Mouse (Mus musculus) stomach, embryonic 14.5 days (tissue): ENCODE measurements around the gene Stub1. TPM values are rescaled to one million over a fixed set of nuclear protein-coding genes. Genes with fewer than 3 reads are reported as not detected.
A peak's percentile ranks its signal among the peaks of the same experiment; 100 is the strongest.

Source experiments
- ATAC-seq: fragments of 200-750 bp; cut with Nextera tagmentation; 2 replicates; pipeline ENCODE4 v1.8.0; 2017; ENCODE audit warnings: low read depth, moderate TSS enrichment; ENCODE audit not compliant: insufficient number of reproducible peaks, insufficient read depth, low FRiP score
- H3K27ac ChIP-seq: fragments of 300-500 bp; sonication (generic); 2 replicates; pipeline ENCODE4 v1.5.1; 2014; ENCODE audit warnings: mild to moderate bottlenecking, low read length, moderate library complexity, mixed read lengths
- H3K27me3 ChIP-seq: fragments of 300-500 bp; sonication (generic); 2 replicates; pipeline ENCODE4 v1.6.1; 2014; ENCODE audit warnings: low read length, control low read depth, mixed read lengths; ENCODE audit not compliant: control insufficient read depth, insufficient read depth
- H3K36me3 ChIP-seq: fragments of 300-500 bp; sonication (generic); 2 replicates; pipeline ENCODE4 v1.6.1; 2014; ENCODE audit warnings: mild to moderate bottlenecking, control low read depth, low read length, moderate library complexity, mixed read lengths; ENCODE audit not compliant: control insufficient read depth, insufficient read depth
- H3K4me1 ChIP-seq: fragments of 300-500 bp; sonication (generic); 2 replicates; pipeline ENCODE4 v1.6.1; 2014; ENCODE audit warnings: low read length, control low read depth, mixed read lengths; ENCODE audit not compliant: control insufficient read depth, insufficient read depth
- H3K4me2 ChIP-seq: fragments of 300-500 bp; sonication (generic); replicated peaks from 2 replicates; pipeline ENCODE4 v1.6.1; 2014; ENCODE audit warnings: low read depth, low read length, control low read depth
- H3K4me3 ChIP-seq: fragments of 300-500 bp; sonication (generic); 2 replicates; pipeline ENCODE4 v1.5.1; 2014; ENCODE audit warnings: low read depth, low read length, control low read depth
- H3K9ac ChIP-seq: fragments of 300-500 bp; sonication (generic); replicated peaks from 2 replicates; pipeline ENCODE4 v1.6.1; 2014; ENCODE audit warnings: low read depth, mild to moderate bottlenecking, control low read depth, low read length, moderate library complexity, mixed read lengths
- H3K9me3 ChIP-seq: fragments of 300-500 bp; sonication (generic); 2 replicates; pipeline ENCODE4 v1.6.1; 2016; ENCODE audit warnings: low read depth, low read length, control low read depth; ENCODE audit not compliant: control insufficient read depth
- WGBS: fragments of 180-500 bp; shearing (Covaris S2); extraction: QIAGEN DNeasy Blood & Tissue Kit; methylation state at CpG from one replicate; pipeline ENCODE4 v1.1.7; 2014; 5-methylcytosine and 5-hydroxymethylcytosine counted together
- polyA plus RNA-seq: library from polyadenylated mRNA; unstranded; fragments of >200 nt; fragmentation: Nextera tagmentation; extraction: Ambion mirVana; gene quantifications from 2 replicates; pipeline ENCODE4 v1.2.1, GENCODE M21; 2014

Gene Stub1
- polyA plus RNA-seq, 1 experiment from 2014 or later: 347 TPM

DNA sequence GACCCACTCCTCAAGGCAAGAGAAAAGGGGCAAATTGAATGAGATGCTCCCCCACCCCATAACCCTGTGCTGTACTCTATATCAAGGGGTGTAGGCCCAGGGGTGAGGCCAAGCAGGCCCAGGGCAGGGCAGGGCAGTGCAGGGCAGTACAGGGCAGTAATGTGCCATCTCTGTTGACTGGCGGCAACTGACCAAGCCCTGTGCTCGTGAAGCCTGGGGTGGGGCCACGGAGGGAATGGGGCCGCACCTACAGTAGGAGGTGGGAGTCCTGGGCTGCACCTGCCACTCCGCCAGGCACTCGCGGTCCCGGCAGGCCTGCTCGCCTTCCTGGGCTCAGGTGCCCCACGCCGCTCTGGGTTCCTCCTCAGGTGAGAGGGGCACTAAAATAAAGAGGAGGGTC lies 32.1 kb upstream of the Stub1 start:
- Histone ChIP-seq H3K4me3 (no peak overlapping the region), H3K27me3 (no peaks in the 10 kb centered on the region), H3K4me2 (no peak overlapping the region), H3K9me3 (no peaks in the 10 kb centered on the region), H3K4me1 (peaks cover 18% of the 10 kb centered on the region), H3K36me3 (no peaks in the 10 kb centered on the region), H3K27ac (no peak overlapping the region), H3K9ac (no peak overlapping the region)
- WGBS: 77% methylated on average over 11 of the region's 11 CpGs
- no peak for ATAC-seq

DNA sequence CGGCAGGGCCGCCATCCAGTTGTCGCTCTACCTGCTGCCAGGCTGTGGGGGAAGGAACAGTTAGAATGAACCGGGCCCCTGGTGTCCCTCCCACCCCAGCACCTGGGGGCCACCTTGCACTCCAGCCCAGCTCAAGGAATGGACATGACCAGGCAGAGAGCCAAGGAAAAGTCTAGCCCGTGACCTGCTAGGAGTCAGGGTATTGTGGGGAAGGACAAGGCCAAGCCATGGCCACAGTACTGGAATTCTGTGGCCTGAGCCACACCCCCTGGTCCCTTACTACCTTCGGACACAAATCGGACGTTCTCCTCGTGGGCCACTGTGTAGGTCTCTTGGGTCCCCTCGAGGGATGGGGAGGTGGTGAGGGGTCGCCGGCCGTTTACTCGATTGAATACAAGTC lies 31.1 kb upstream of the Stub1 start:
- Histone ChIP-seq H3K36me3 (no peaks in the 10 kb centered on the region), H3K9ac (no peak overlapping the region), H3K27me3 (no peaks in the 10 kb centered on the region), H3K4me1 (peaks cover 18% of the 10 kb centered on the region), H3K4me2 (no peak overlapping the region), H3K4me3 (no peak overlapping the region), H3K9me3 (no peaks in the 10 kb centered on the region), H3K27ac (no peak overlapping the region)
- WGBS: 95% methylated on average over 14 of the region's 14 CpGs
- no peak for ATAC-seq

DNA sequence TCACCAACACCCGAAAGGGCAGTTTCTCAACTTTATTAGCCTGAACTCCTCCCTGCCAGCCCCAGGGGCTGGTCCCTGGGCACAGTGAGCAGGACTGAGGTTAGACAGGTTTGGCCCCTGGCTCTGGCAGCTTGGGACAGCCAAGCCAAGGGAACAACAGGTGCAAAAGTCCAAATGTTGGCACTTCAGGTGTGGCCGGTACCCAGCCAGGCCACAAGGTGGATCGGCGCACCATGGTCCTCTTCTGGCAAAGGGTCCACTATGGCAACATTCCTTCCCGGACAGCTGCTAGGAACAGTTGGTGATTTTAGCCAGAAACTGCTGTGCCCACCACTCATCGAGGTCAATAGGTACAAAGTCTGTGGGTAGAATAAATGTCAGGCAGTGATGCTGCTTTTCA lies 30.5 kb upstream of the Stub1 start:
- 89% methylated on average over 6 of the region's 6 CpGs for WGBS
- H3K36me3 ChIP-seq: no peaks in the 10 kb centered on the region
- H3K4me1 ChIP-seq: peaks cover 14% of the 10 kb centered on the region
- no peaks in the 10 kb centered on the region for H3K9me3 ChIP-seq
- no peaks in the 10 kb centered on the region for H3K27me3 ChIP-seq
- ATAC-seq: no peak
- no peak overlapping the region for H3K27ac ChIP-seq
- no peak overlapping the region for H3K4me2 ChIP-seq
- H3K4me3 ChIP-seq: no peak overlapping the region
- H3K9ac ChIP-seq: no peak overlapping the region

DNA sequence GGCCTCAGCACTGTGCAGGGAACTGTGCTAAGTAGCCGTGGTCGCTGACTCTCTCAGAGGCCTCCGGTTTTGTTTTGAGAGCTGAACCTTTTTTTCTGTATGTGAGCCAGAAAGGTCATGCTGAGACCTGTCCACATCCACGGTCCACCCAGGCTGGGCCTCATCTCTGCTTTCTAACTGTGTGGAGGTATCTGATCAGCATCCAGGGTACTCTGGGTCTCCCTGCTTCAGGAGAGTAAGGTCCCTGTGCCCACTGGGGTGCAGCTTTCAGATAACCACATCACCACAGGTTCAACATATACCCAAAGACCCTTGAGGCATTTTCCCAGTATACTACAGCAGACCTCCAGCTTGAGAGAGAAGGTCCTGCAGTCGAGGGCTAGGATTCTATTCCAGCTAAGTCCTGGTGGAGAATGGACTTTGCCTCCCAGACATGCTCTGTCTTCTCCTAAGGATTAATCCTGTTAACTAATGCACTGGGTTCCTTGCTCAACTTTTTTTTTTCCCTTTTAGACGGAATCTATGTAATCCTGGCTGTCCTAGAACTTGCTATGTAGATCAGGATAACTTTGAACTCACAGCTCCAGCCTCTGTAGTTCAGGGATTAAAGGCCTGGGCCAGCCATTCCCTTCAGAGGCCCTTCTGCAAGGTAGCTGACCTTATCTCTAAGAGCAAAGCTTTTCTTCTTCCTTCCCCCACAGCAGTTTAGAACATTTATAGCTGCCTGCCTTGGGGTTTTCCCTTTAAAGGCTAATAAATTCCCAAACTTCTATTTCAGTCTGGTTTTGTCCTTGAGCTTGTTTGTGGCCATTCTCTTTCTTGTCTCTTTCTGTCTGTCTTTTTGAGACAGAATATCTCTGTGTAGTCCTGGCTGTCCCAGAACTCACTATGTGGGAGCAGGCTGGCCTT lies 28.8 kb upstream of the Stub1 start:
- 15% methylated on average over 6 of the region's 6 CpGs for WGBS
- no peak for ATAC-seq
- Histone ChIP-seq H3K9ac (peak overlapping the region; percentile 73), H3K27ac (peak overlapping the region; percentile 73), H3K4me3 (peak overlapping the region; percentile 65), H3K36me3 (no peaks in the 10 kb centered on the region), H3K4me2 (peak overlapping the region; percentile 93), H3K27me3 (no peaks in the 10 kb centered on the region), H3K4me1 (peaks cover 7% of the 10 kb centered on the region), H3K9me3 (no peaks in the 10 kb centered on the region)

DNA sequence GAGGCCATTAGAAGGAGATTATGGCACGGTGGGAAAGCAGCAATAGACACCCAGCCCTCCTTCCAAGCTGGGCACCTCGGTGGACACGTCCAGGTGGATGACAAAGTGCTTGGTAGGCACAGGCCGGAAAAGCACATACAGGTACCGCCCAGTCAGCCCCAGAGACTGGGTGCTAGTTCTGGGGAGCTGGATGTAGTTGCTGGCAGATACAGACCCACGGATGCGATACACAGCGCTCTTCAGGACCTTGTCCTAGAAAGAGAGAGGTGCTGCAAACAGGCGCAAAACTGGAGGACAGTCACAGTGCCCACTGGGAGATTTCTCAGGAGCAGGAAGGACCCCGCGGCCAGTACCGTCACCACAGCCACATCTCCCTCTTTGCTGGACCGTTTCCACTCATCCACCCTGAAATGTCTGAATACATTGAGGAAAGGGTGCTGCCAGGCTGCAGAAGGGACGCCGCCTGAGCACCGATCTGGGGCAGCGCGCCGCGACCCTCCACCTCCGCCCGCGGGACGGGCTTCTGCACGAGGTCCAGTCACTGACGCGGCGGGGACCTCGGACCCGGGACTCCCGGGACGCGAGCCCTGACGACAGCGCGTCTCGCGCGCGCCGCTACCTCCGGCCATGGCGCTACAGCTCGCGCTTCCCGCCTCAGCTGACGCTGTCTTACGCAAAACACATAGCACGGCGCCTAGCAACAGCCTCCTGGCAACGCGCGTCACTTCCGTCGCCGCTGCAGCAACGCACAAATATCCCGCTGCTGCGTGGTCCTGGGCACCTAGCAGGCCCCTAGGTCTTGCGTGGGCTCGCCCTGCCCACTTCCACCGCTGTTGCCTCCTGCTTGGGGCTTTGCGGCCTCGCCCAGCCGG lies 27.9 kb upstream of the Stub1 start, which contains the start of gene Wdr90:
Gene Wdr90, minus strand, starts transcription at position 670 of the 872 bp plus-strand sequence.
- peak; percentile 89 for ATAC-seq
- Histone ChIP-seq H3K4me2 (peak within 1 kb of the TSS; percentile 93), H3K9me3 (no peaks in the 10 kb centered on the region), H3K27me3 (no peaks in the 10 kb centered on the region), H3K9ac (peak within 1 kb of the TSS; percentile 73), H3K27ac (peak within 1 kb of the TSS; percentile 73), H3K4me3 (peak within 1 kb of the TSS; percentile 65), H3K36me3 (no peaks in the 10 kb centered on the region), H3K4me1 (peaks cover 7% of the 10 kb centered on the region)
- WGBS: 4% methylated on average over 65 of the region's 65 CpGs

DNA sequence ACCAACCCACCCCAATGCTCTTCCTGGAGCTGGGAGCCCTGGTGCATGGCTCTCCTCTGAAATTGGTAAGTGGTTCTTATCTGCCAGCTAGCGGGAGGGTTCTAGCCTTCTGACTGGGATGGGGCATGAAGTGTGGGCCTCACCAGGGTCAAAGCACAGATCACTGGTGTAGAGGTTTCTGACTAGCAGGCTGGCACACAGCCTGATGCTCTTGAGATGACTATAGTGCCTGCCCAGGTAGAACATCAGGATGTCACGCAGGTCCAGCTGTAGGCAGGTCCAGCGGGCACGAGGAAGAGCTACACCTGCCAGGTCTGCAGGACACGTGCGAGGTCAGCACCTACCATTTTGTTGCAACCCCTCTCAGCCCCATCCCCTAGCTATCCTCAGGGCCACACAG lies 27.0 kb upstream of the Stub1 start:
- H3K9ac ChIP-seq: peak overlapping the region; percentile 73; the same call in 1 of the 2 replicates
- peak overlapping the region; percentile 93 for H3K4me2 ChIP-seq
- no peak for ATAC-seq
- 90% methylated on average over 6 of the region's 6 CpGs for WGBS
- H3K36me3 ChIP-seq: no peaks in the 10 kb centered on the region
- H3K9me3 ChIP-seq: no peaks in the 10 kb centered on the region
- H3K4me1 ChIP-seq: peaks cover 7% of the 10 kb centered on the region
- no peak overlapping the region; the same call in 1 of the 2 replicates for H3K4me3 ChIP-seq
- no peaks in the 10 kb centered on the region for H3K27me3 ChIP-seq
- no peak overlapping the region for H3K27ac ChIP-seq

DNA sequence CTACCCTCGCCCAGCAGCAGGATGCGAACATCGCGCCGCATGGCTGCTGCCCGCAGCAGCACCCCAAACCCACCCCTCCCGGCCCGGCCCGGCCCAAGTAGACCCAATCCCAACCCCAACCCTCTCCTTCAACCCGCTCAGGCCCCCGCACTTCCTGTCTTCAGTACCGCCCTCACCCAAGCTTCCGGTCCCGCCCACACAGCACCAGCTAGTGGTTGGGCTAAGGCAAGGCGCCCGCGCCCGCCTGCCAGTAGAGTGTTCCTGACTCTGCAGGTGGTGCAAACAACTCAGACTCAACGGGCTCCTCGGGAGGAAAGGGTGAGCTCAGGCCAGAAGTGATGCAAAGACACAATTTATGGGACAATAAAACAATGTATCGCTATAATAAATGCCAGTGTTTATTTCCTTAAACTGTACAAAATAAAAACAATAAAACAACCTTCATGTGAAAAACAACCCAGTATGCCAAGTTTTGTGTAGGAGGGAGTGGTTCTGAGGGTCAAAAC lies 11.2 kb upstream of the Stub1 start, which contains the start of gene Rhot2:
Gene Rhot2, minus strand, starts transcription at position 456 of the 506 bp plus-strand sequence.
- Histone ChIP-seq H3K9me3 (no peaks in the 10 kb centered on the region), H3K36me3 (peaks cover 39% of the 10 kb centered on the region), H3K4me3 (peak within 1 kb of the TSS; percentile 88), H3K27me3 (no peaks in the 10 kb centered on the region), H3K9ac (peak within 1 kb of the TSS; percentile 84), H3K4me1 (peaks cover 14% of the 10 kb centered on the region), H3K4me2 (peak within 1 kb of the TSS; percentile 87), H3K27ac (peak within 1 kb of the TSS; percentile 76)
- ATAC-seq: peak; percentile 95
- under 1% methylated on average over 21 of the region's 21 CpGs for WGBS
